Mouse (Mus musculus) intestine, postnatal 0 days (tissue): ENCODE measurements around the gene Greb1. TPM values are rescaled to one million over a fixed set of nuclear protein-coding genes. Genes with fewer than 3 reads are reported as not detected.
A peak's percentile ranks its signal among the peaks of the same experiment; 100 is the strongest.

Experiments
- ATAC-seq: fragments of 200-750 bp; cut with Nextera tagmentation; 2 replicates; pipeline ENCODE4 v1.8.0; 2017; ENCODE audit warnings: mild to moderate bottlenecking, moderate TSS enrichment, moderate library complexity
- H3K27ac ChIP-seq: fragments of 300-500 bp; sonication (generic); 2 replicates; pipeline ENCODE4 v1.5.1; 2014; ENCODE audit warnings: mild to moderate bottlenecking, low read depth, low read length, moderate library complexity
- H3K27me3 ChIP-seq: fragments of 300-500 bp; sonication (generic); replicated peaks from 2 replicates; pipeline ENCODE4 v1.6.1; 2014; ENCODE audit warnings: low read length, mixed read lengths; ENCODE audit not compliant: control insufficient read depth, insufficient read depth
- H3K36me3 ChIP-seq: fragments of 300-500 bp; sonication (generic); 2 replicates; pipeline ENCODE4 v1.6.1; 2014; ENCODE audit warnings: mild to moderate bottlenecking, moderate library complexity; ENCODE audit not compliant: control insufficient read depth, insufficient read depth
- H3K4me1 ChIP-seq: fragments of 300-500 bp; sonication (generic); replicated peaks from 2 replicates; pipeline ENCODE4 v1.6.1; 2014; ENCODE audit warnings: antibody characterized with exemption, low read length, mixed read lengths; ENCODE audit not compliant: control insufficient read depth, insufficient read depth
- H3K4me2 ChIP-seq: fragments of 300-500 bp; sonication (generic); replicated peaks from 2 replicates; pipeline ENCODE4 v1.6.1; 2014; ENCODE audit warnings: low read depth, mild to moderate bottlenecking, moderate library complexity
- H3K4me3 ChIP-seq: fragments of 300-500 bp; sonication (generic); 2 replicates; pipeline ENCODE4 v1.5.1; 2014; ENCODE audit warnings: low read depth, low read length
- H3K9ac ChIP-seq: fragments of 300-500 bp; sonication (generic); 2 replicates; pipeline ENCODE4 v1.6.1; 2014; ENCODE audit warnings: mild to moderate bottlenecking, low read depth, low read length
- H3K9me3 ChIP-seq: fragments of 300-500 bp; sonication (generic); 2 replicates; pipeline ENCODE4 v1.6.1; 2016; ENCODE audit warnings: mixed run types; ENCODE audit not compliant: control insufficient read depth
- CTCF ChIP-seq: sonication (generic); IDR thresholded peaks from 2 replicates; pipeline ENCODE4 v1.5.1; 2016; ENCODE audit warnings: low read depth, mild to moderate bottlenecking, control low read depth, antibody characterized with exemption, moderate library complexity
- WGBS: fragments of 180-500 bp; shearing (Covaris S2); extraction: QIAGEN DNeasy Blood & Tissue Kit; methylation state at CpG from one replicate; pipeline ENCODE4 v1.1.7; 2014; 5-methylcytosine and 5-hydroxymethylcytosine counted together
- polyA plus RNA-seq: library from polyadenylated mRNA; unstranded; fragments of >200 nt; fragmentation: Nextera tagmentation; extraction: Ambion mirVana; gene quantifications from 2 replicates; pipeline ENCODE4 v1.2.1, GENCODE M21; 2015

Gene Greb1
- polyA plus RNA-seq, 1 experiment from 2014 or later, result 3.4 TPM

- whole genome bisulfite sequencing, result 70% methylated on average over 6 of the region's 6 CpGs
- no peaks in the 10 kb centered on the region for H3K36me3 ChIP-seq
Observed at GRCm38 (mm10) chr12:16751609-16752008, 49.1 kb downstream of the Greb1 start.

GRCm38 (mm10) chr12:16740059-16740458 lies 60.6 kb downstream of the Greb1 start:
- Histone ChIP-seq H3K4me3 (no peak overlapping the region), H3K36me3 (no peaks in the 10 kb centered on the region), H3K9ac (no peak overlapping the region), H3K4me1 (no peaks in the 10 kb centered on the region), H3K9me3 (no peaks in the 10 kb centered on the region), H3K27me3 (no peaks in the 10 kb centered on the region), H3K4me2 (no peak overlapping the region; the same call in 1 of the 2 replicates), H3K27ac (no peak overlapping the region; the same call in 1 of the 2 replicates)
- 33% methylated on average over 5 of the region's 5 CpGs for WGBS
- ATAC-seq, result no peak
- peak; percentile 13; the same call in 1 of the 2 replicates for TF ChIP-seq CTCF

More at GRCm38 (mm10) chr12:16751609-16752008, 49.1 kb downstream of the Greb1 start:
- Histone ChIP-seq H3K4me1 (peaks cover 7% of the 10 kb centered on the region; the same call in 1 of the 2 replicates), H3K9me3 (no peaks in the 10 kb centered on the region), H3K27me3 (no peaks in the 10 kb centered on the region), H3K9ac (no peak overlapping the region), H3K27ac (no peak overlapping the region), H3K4me2 (peak overlapping the region; percentile 7; the same call in 1 of the 2 replicates), H3K4me3 (no peak overlapping the region)
- no peak for TF ChIP-seq CTCF
- no peak for ATAC-seq

- Histone ChIP-seq H3K4me3 (no peak overlapping the region), H3K4me2 (no peak overlapping the region), H3K36me3 (no peaks in the 10 kb centered on the region), H3K9me3 (no peaks in the 10 kb centered on the region), H3K9ac (no peak overlapping the region), H3K27me3 (no peaks in the 10 kb centered on the region), H3K27ac (no peak overlapping the region), H3K4me1 (no peaks in the 10 kb centered on the region)
- 43% methylated on average over 5 of the region's 5 CpGs for WGBS
- ATAC-seq, result no peak
- no peak for TF ChIP-seq CTCF
Observed at GRCm38 (mm10) chr12:16737266-16737665, 63.4 kb downstream of the Greb1 start.

GRCm38 (mm10) chr12:16734698-16735097 lies 66.0 kb downstream of the Greb1 start:
- H3K36me3 ChIP-seq, result no peaks in the 10 kb centered on the region
- no peak for TF ChIP-seq CTCF
- 84% methylated on average over 3 of the region's 3 CpGs for WGBS
- no peaks in the 10 kb centered on the region for H3K27me3 ChIP-seq
- no peak overlapping the region for H3K4me3 ChIP-seq
- H3K27ac ChIP-seq, result no peak overlapping the region
- H3K4me2 ChIP-seq, result no peak overlapping the region
- no peaks in the 10 kb centered on the region for H3K9me3 ChIP-seq
- ATAC-seq, result no peak
- H3K4me1 ChIP-seq, result no peaks in the 10 kb centered on the region; the same call in 1 of the 2 replicates
- no peak overlapping the region for H3K9ac ChIP-seq

- H3K27me3 ChIP-seq, result no peaks in the 10 kb centered on the region
- no peak overlapping the region for H3K9ac ChIP-seq
- H3K27ac ChIP-seq, result no peak overlapping the region
- ATAC-seq, result peak; percentile 42; the same call in 1 of the 2 replicates
- no peaks in the 10 kb centered on the region for H3K9me3 ChIP-seq
- TF ChIP-seq CTCF, result peak; percentile 64
- H3K4me3 ChIP-seq, result no peak overlapping the region
- H3K4me2 ChIP-seq, result no peak overlapping the region
- H3K4me1 ChIP-seq, result no peaks in the 10 kb centered on the region; the same call in 1 of the 2 replicates
- WGBS, result 77% methylated on average over 8 of the region's 8 CpGs
- no peaks in the 10 kb centered on the region for H3K36me3 ChIP-seq
Observed at GRCm38 (mm10) chr12:16734009-16734408, 66.7 kb downstream of the Greb1 start.

GRCm38 (mm10) chr12:16731121-16731741 lies 69.5 kb downstream of the Greb1 start:
- Histone ChIP-seq H3K9me3 (no peaks in the 10 kb centered on the region), H3K4me2 (peak overlapping the region; percentile 49), H3K27ac (peak overlapping the region; percentile 11; the same call in 1 of the 2 replicates), H3K4me3 (no peak overlapping the region), H3K4me1 (peaks cover 3% of the 10 kb centered on the region; the same call in 1 of the 2 replicates), H3K27me3 (no peaks in the 10 kb centered on the region), H3K36me3 (no peaks in the 10 kb centered on the region), H3K9ac (no peak overlapping the region)
- 22% methylated on average over 11 of the region's 11 CpGs for WGBS
- no peak for TF ChIP-seq CTCF
- ATAC-seq, result peak; percentile 33
